Mouse (Mus musculus): ENCODE data around the gene Gtf3a. TPM values are rescaled to one million over a fixed set of nuclear protein-coding genes. Genes with fewer than 3 reads are reported as not detected.
"Not testable (repeated sequence)": the region's sequence is repeated elsewhere in the genome, so short reads cannot be mapped to it uniquely, and the experiment has no call there.

Gtf3a gene
- 10 to 100 TPM; 23.6 to 25.3 TPM for total RNA-seq (2021)
- long read RNA-seq, experiment 1, transcript Gtf3a-204 (9 exons, 1,298 nt): major isoform, 53 of 63 reads
- long read RNA-seq, experiment 1, partial matches to known transcripts: 2 of 63 reads
- long read RNA-seq, experiment 1, other reads (novel, unspliced or antisense): 6 of 63 reads
- long read RNA-seq, experiment 2, transcript Gtf3a-204 (9 exons, 1,298 nt): major isoform, 60 of 72 reads
- long read RNA-seq, experiment 2, partial matches to known transcripts: 6 of 72 reads
- long read RNA-seq, experiment 2, other reads (novel, unspliced or antisense): 4 of 72 reads

GRCm38 (mm10) chr5:146948508-146949088, at the start of gene Gtf3a:
TSS of gene Gtf3a (plus strand) at chr5:146948657.
- peak; percentile 80 for DNase-seq

GRCm38 (mm10) chr5:146900331-146900730, 48.1 kb upstream of the Gtf3a start:
- DNase-seq: no peak

GRCm38 (mm10) chr5:146901501-146901900, 47.0 kb upstream of the Gtf3a start:
- DNase-seq: no peak

GRCm38 (mm10) chr5:146904404-146904803, 44.1 kb upstream of the Gtf3a start:
- peak; percentile 15 for DNase-seq

- DNase-seq: peak; percentile 19
Measured at GRCm38 (mm10) chr5:146905486-146906172, 42.8 kb upstream of the Gtf3a start.

GRCm38 (mm10) chr5:146907533-146907932, 40.9 kb upstream of the Gtf3a start:
- DNase-seq: no peak

- DNase-seq: no peak
Measured at GRCm38 (mm10) chr5:146908629-146909028, 39.8 kb upstream of the Gtf3a start.

GRCm38 (mm10) chr5:146912206-146912605, 36.3 kb upstream of the Gtf3a start:
- DNase-seq: no peak

- no peak for DNase-seq
Measured at GRCm38 (mm10) chr5:146913355-146913754, 35.1 kb upstream of the Gtf3a start.

GRCm38 (mm10) chr5:146914088-146914766, 34.2 kb upstream of the Gtf3a start:
- DNase-seq: peak; percentile 15

GRCm38 (mm10) chr5:146916273-146916672, 32.2 kb upstream of the Gtf3a start:
- no peak for DNase-seq

GRCm38 (mm10) chr5:146916806-146917205, 31.7 kb upstream of the Gtf3a start:
- DNase-seq: no peak

GRCm38 (mm10) chr5:146917357-146917756, 31.1 kb upstream of the Gtf3a start:
- DNase-seq: not testable (repeated sequence)

GRCm38 (mm10) chr5:146919874-146920273, 28.6 kb upstream of the Gtf3a start:
- no peak for DNase-seq

GRCm38 (mm10) chr5:146920314-146921161, 27.9 kb upstream of the Gtf3a start:
- DNase-seq: no peak

GRCm38 (mm10) chr5:146921224-146921623, 27.2 kb upstream of the Gtf3a start:
- no peak for DNase-seq

GRCm38 (mm10) chr5:146923547-146923946, 24.9 kb upstream of the Gtf3a start:
- no peak for DNase-seq

GRCm38 (mm10) chr5:146926673-146927072, 21.8 kb upstream of the Gtf3a start:
- no peak for DNase-seq

- DNase-seq: no peak
Measured at GRCm38 (mm10) chr5:146931422-146931821, 17.0 kb upstream of the Gtf3a start.

GRCm38 (mm10) chr5:146931904-146932553, 16.4 kb upstream of the Gtf3a start:
- no peak for DNase-seq

GRCm38 (mm10) chr5:146933466-146933865, 15.0 kb upstream of the Gtf3a start:
- no peak for DNase-seq

All from gastrocnemius, postnatal 25 days (tissue).